Mouse (Mus musculus): Measurements from ENCODE around the gene Rdh5. TPM values are rescaled to one million over a fixed set of nuclear protein-coding genes. Genes with fewer than 3 reads are reported as not detected.

Gene Rdh5
- polyA plus RNA-seq, 1 experiment from 2014 or later = 12.1 TPM

DNA sequence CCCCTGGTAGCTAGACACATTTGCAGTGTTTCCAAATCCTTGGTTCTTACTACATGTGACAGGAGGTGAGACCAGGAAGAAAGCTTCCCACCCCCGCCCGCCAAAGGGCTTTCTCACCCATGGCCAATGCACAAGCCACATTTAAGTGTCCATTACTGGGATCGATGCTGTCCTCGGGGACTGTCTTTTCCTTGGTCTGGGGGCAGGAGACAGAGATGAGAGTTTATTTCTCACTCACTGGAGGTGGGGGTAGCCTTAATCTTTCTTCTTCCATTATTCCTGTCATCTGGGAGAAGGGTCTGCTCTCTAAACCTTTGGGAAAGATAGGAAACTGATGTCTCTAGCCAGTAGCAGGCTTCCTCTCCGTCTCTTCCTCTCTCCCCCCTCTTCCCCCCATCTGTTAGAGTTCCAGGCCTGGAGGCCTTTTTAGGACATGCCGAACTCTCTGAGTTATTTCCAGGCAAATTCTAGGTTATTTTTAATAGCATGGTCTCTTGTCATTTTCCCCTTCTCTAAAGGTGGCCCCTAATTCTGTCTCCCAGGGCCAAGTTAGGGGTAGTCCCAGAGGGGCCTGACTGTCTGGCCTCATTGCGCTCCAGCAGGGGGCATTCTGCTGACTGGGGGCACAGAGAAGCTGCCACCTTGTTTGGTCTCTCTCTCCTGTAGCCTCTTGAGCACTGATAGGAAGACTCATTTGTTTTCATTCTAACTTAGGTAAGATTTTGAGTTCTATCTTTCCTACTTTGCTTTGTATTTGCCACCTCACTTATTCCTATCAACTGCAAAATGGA, 12.5 kb upstream of the Rdh5 start:
- no peak overlapping the region for H3K9ac ChIP-seq (ENCODE audit: low read depth, low read length)
- H3K4me1 ChIP-seq (replicated peaks; ENCODE audit: control insufficient read depth, insufficient read depth, low read length) = no peaks in the 10 kb centered on the region
- H3K27me3 ChIP-seq (ENCODE audit: control insufficient read depth, insufficient read depth, low read length) = peaks cover 28% of the 10 kb centered on the region; the same call in 1 of the 2 replicates
- DNase-seq (ENCODE audit: low spot score) = no peak
- 64% methylated on average over 7 of the region's 7 CpGs for WGBS
- no peak for ATAC-seq (ENCODE audit: low FRiP score)
- no peak overlapping the region for H3K4me2 ChIP-seq (replicated peaks; ENCODE audit: low read depth, low read length)
- H3K9me3 ChIP-seq (ENCODE audit: control insufficient read depth, low read length) = no peaks in the 10 kb centered on the region
- no peaks in the 10 kb centered on the region for H3K36me3 ChIP-seq (ENCODE audit: control insufficient read depth, insufficient read depth, low read length)
- H3K4me3 ChIP-seq (ENCODE audit: low read depth, low read length) = no peak overlapping the region
- no peak overlapping the region for H3K27ac ChIP-seq (ENCODE audit: low read depth, low read length)

DNA sequence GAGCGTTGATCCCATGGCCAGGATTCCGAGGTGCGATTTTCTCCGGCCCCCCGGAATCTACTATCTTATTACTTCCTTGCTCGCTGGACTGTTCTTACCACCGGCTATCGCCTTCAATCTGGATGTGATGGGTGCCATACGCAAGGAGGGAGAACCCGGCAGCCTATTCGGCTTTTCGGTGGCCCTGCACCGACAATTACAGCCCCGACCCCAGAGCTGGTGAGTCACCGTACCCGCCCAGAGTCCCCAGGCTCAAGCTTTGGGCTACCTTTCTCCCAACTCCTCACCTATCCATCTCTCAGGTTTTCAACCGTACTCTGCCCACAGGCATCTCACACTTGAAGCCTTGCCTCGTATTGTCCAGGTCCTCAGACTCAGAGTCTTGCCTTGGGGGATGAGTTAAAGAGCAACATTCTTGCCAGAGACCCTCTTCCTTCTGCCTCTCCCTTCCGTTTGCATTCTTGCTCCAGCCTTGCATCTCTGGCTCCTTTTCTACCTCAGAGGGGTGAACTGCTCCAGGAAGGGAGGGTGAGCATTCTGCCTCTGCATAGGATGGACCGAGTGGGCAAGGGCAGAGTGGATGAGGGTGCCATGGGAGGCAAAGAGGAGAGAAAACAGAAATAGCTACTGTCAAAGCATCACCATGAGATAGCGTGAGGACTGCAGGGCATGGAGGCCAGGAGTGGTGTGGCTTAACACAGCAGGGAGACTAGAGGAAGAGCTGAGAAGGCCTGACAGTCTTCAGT, 11.5 kb upstream of the Rdh5 start:
- DNase-seq (ENCODE audit: low spot score) = peak; percentile 45
- ATAC-seq (ENCODE audit: low FRiP score) = peak; percentile 49
- Histone ChIP-seq H3K9me3 (ENCODE audit: control insufficient read depth, low read length) (no peaks in the 10 kb centered on the region), H3K27me3 (ENCODE audit: control insufficient read depth, insufficient read depth, low read length) (peaks cover 31% of the 10 kb centered on the region; the same call in 1 of the 2 replicates), H3K4me1 (replicated peaks; ENCODE audit: control insufficient read depth, insufficient read depth, low read length) (no peaks in the 10 kb centered on the region), H3K36me3 (ENCODE audit: control insufficient read depth, insufficient read depth, low read length) (no peaks in the 10 kb centered on the region), H3K9ac (ENCODE audit: low read depth, low read length) (peak overlapping the region; percentile 45), H3K4me2 (replicated peaks; ENCODE audit: low read depth, low read length) (peak overlapping the region; percentile 80), H3K27ac (ENCODE audit: low read depth, low read length) (no peak overlapping the region), H3K4me3 (ENCODE audit: low read depth, low read length) (peak overlapping the region; percentile 39)
- WGBS = 4% methylated on average over 21 of the region's 21 CpGs

DNA sequence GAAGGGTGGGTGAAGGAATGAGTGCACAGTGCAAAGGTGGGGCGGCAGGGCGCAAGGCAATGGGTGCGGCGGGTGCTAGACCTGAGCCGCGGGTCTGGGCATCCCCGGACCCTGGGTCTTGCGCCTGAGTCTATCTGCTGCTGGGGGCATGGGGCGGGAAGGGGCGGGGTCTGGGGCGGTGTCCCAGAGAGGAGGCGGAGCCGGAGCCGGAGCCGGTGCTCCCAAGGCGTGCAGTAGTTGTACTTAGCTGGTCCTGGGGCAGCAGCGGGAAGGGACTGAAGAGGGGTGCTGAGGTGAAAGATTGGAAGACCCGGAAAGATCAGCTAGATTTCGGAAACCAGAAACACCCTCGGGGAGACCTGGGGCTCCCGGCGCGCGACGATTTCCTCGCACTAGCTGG, 10.9 kb upstream of the Rdh5 start, which contains the start of gene Itga7:
Gene Itga7, plus strand, starts transcription at position 245 of the 400 bp plus-strand sequence.
- H3K27me3 ChIP-seq (ENCODE audit: control insufficient read depth, insufficient read depth, low read length) = peaks cover 31% of the 10 kb centered on the region; the same call in 1 of the 2 replicates

DNA sequence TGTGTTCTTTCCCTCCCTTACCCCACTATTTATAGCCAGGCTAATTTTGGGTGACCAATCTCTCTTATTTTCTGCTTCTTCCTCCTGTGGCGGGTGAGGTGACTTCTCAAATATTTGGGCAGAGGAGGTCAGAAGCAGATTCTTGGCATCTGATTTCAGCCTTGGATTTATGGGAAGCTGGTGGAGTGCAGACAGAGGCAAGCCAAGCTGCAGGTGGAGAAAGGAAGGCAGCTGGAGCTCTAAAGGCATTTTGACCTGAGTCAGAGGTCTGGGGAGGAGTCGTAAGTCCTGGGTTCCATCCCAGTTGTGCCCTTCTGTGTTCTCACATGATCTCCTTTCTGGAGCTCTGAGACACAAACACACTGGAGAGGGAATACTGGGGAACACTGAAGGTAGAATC, 8.8 kb upstream of the Rdh5 start:
- H3K27me3 ChIP-seq (ENCODE audit: control insufficient read depth, insufficient read depth, low read length) = peaks cover 31% of the 10 kb centered on the region; the same call in 1 of the 2 replicates
- H3K27ac ChIP-seq (ENCODE audit: low read depth, low read length) = no peak overlapping the region

More for the DNA sequence above, 10.9 kb upstream of the Rdh5 start, which contains the start of gene Itga7:
- Histone ChIP-seq H3K9ac (ENCODE audit: low read depth, low read length) (peak within 1 kb of the TSS; percentile 45), H3K4me1 (replicated peaks; ENCODE audit: control insufficient read depth, insufficient read depth, low read length) (no peaks in the 10 kb centered on the region), H3K9me3 (ENCODE audit: control insufficient read depth, low read length) (no peaks in the 10 kb centered on the region), H3K27ac (ENCODE audit: low read depth, low read length) (no peak within 1 kb of the TSS), H3K4me3 (ENCODE audit: low read depth, low read length) (peak within 1 kb of the TSS; percentile 39), H3K36me3 (ENCODE audit: control insufficient read depth, insufficient read depth, low read length) (no peaks in the 10 kb centered on the region), H3K4me2 (replicated peaks; ENCODE audit: low read depth, low read length) (peak within 1 kb of the TSS; percentile 80)
- under 1% methylated on average over 26 of the region's 26 CpGs for WGBS
- DNase-seq (ENCODE audit: low spot score) (peak; percentile 67), ATAC-seq (ENCODE audit: low FRiP score) (peak; percentile 89)

DNA sequence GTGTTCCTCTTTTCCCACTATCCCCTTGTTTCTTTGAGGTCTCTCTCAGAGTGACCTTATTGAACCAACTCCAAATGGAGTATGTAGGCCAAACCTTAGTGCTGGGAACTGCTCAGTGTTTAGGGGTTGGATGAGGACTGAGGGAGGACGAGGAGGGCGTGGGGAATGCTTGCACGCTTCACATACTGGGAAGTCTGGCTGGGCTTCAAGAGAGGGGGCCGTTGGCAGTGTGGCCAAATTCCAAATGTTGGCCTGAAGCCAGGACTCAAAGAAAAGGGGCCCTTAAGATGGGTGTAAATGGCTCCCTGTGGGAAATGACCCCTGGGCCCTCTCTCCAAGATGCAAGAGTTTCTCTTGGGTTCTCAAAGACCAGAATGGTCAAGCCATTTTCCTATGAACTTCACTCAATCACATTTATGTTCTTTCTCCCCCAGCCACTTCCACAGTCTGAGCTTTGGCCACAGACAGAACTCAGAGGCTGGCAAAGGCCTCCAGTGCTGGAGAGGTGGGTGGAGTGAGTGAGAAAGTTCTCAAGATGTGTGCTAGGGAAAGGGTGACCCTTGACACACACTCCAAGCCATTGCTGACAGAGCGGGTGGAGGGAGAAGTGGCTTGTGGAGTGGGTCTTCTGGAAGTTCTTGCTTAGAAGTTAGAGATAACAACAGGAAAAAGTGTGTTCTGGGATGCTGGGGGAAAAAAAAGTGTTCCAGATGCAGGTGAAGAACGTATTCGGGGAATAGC, 7.1 kb upstream of the Rdh5 start:
- 72% methylated on average over 7 of the region's 7 CpGs for WGBS
- Histone ChIP-seq H3K36me3 (ENCODE audit: control insufficient read depth, insufficient read depth, low read length) (no peaks in the 10 kb centered on the region), H3K27me3 (ENCODE audit: control insufficient read depth, insufficient read depth, low read length) (peaks cover 25% of the 10 kb centered on the region; the same call in 1 of the 2 replicates), H3K9me3 (ENCODE audit: control insufficient read depth, low read length) (no peaks in the 10 kb centered on the region), H3K9ac (ENCODE audit: low read depth, low read length) (no peak overlapping the region), H3K4me2 (replicated peaks; ENCODE audit: low read depth, low read length) (no peak overlapping the region), H3K4me1 (replicated peaks; ENCODE audit: control insufficient read depth, insufficient read depth, low read length) (no peaks in the 10 kb centered on the region), H3K27ac (ENCODE audit: low read depth, low read length) (no peak overlapping the region), H3K4me3 (ENCODE audit: low read depth, low read length) (no peak overlapping the region)
- DNase-seq (ENCODE audit: low spot score) (no peak), ATAC-seq (ENCODE audit: low FRiP score) (no peak)

More for the DNA sequence above, 8.8 kb upstream of the Rdh5 start:
- H3K4me2 ChIP-seq (replicated peaks; ENCODE audit: low read depth, low read length) = no peak overlapping the region
- DNase-seq (ENCODE audit: low spot score) = no peak
- no peak for ATAC-seq (ENCODE audit: low FRiP score)
- 75% methylated on average over 2 of the region's 2 CpGs for WGBS
- no peaks in the 10 kb centered on the region for H3K4me1 ChIP-seq (replicated peaks; ENCODE audit: control insufficient read depth, insufficient read depth, low read length)
- H3K9ac ChIP-seq (ENCODE audit: low read depth, low read length) = no peak overlapping the region
- H3K36me3 ChIP-seq (ENCODE audit: control insufficient read depth, insufficient read depth, low read length) = no peaks in the 10 kb centered on the region
- no peak overlapping the region for H3K4me3 ChIP-seq (ENCODE audit: low read depth, low read length)
- no peaks in the 10 kb centered on the region for H3K9me3 ChIP-seq (ENCODE audit: control insufficient read depth, low read length)

DNA sequence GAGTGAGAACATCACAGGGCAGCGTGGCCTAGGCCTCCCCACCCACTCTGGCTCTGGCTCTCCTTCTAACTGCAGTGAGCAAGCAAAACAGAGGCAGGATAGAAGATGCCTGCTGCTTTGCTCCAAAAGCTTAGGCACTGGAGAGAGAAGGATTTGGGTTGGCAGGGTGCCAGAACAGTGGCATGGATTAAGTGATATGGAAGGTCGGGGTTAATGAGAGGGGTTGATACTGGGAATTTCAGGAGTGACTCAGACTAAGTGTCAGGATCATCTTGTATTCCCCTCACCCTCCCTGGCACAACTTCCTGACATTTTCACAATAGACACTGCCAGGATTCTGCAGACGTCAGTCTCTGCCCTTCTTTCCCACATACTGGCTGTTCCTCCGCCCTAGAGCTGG, 5.7 kb upstream of the Rdh5 start:
- WGBS = 32% methylated on average over 4 of the region's 4 CpGs
- H3K27me3 ChIP-seq (ENCODE audit: control insufficient read depth, insufficient read depth, low read length) = peaks cover 13% of the 10 kb centered on the region; the same call in 1 of the 2 replicates
- DNase-seq (ENCODE audit: low spot score) = no peak

DNA sequence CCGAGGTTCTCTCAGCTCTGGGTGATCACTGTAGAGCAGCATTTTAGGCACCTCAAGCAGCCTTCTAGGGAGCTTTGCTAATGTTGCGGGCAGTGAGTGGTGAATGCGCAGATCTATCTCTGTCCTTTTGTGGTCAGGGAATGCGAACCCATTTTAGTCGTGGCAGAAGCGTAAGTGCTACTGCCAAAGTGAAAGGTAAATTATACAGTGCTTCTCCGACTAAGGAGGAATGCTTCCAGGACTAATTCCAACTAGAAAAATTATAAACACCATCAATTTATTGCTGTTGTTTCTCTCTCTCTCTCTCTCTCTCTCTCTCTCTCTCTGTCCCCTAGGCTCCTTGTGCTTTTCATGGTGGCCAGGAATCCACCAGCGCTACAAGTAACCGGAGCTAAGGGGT, 1.2 kb upstream of the Rdh5 start, which contains the start of gene Bloc1s1:
Gene Bloc1s1, minus strand, starts transcription at position 101 of the 400 bp plus-strand sequence.
- ATAC-seq (ENCODE audit: low FRiP score) (peak; percentile 1; the same call in 1 of the 2 replicates), DNase-seq (ENCODE audit: low spot score) (no peak)
- H3K9ac ChIP-seq (ENCODE audit: low read depth, low read length) = peak within 1 kb of the TSS; percentile 87
- peak within 1 kb of the TSS; percentile 82 for H3K27ac ChIP-seq (ENCODE audit: low read depth, low read length)
- H3K27me3 ChIP-seq (ENCODE audit: control insufficient read depth, insufficient read depth, low read length) = no peaks in the 10 kb centered on the region
- H3K36me3 ChIP-seq (ENCODE audit: control insufficient read depth, insufficient read depth, low read length) = no peaks in the 10 kb centered on the region
- peak within 1 kb of the TSS; percentile 83 for H3K4me3 ChIP-seq (ENCODE audit: low read depth, low read length)
- H3K9me3 ChIP-seq (ENCODE audit: control insufficient read depth, low read length) = no peaks in the 10 kb centered on the region
- 72% methylated on average over 9 of the region's 9 CpGs for WGBS
- peak within 1 kb of the TSS; percentile 69 for H3K4me2 ChIP-seq (replicated peaks; ENCODE audit: low read depth, low read length)
- peaks cover 2% of the 10 kb centered on the region; the same call in 1 of the 2 replicates for H3K4me1 ChIP-seq (replicated peaks; ENCODE audit: control insufficient read depth, insufficient read depth, low read length)

More for the DNA sequence above, 5.7 kb upstream of the Rdh5 start:
- Histone ChIP-seq H3K4me3 (ENCODE audit: low read depth, low read length) (no peak overlapping the region), H3K27ac (ENCODE audit: low read depth, low read length) (no peak overlapping the region), H3K9me3 (ENCODE audit: control insufficient read depth, low read length) (no peaks in the 10 kb centered on the region), H3K36me3 (ENCODE audit: control insufficient read depth, insufficient read depth, low read length) (no peaks in the 10 kb centered on the region), H3K4me2 (replicated peaks; ENCODE audit: low read depth, low read length) (no peak overlapping the region), H3K4me1 (replicated peaks; ENCODE audit: control insufficient read depth, insufficient read depth, low read length) (no peaks in the 10 kb centered on the region; the same call in 1 of the 2 replicates), H3K9ac (ENCODE audit: low read depth, low read length) (no peak overlapping the region)
- no peak for ATAC-seq (ENCODE audit: low FRiP score)

DNA sequence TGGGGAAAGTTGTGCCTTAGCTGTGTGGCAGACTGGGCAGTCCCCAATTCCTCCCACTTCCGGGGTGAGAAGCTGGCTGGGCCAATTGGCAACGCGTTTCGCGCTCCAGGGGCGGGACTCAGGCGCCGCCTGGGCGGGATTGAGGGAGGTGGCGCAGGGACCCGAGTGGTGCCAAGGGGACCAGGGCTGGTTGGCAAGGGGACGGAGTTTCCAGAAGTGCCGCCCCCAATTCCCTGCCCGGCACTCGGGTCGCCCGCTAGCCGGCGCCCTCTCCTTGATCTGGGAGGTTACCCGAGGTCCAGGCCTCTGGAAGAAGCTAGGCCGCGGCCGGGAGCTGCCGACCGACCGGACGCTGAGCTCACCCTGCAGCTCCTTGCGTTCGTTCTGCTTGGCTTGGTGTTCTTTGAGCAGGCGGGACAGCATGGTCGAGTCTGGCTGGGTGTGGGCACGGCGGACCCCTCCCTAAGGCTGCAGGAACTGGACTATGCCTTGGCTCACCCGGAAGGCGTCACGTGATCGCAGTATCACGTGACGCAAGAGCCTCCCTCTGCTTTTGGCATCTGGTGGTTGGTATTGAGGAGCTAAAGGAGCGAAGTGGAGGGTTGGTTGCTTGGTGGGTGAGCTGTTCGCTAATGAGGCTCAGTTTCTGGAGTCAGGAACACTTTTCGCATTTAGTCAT, 464 bp upstream of the Rdh5 start:
- under 1% methylated on average over 39 of the region's 42 CpGs for WGBS
- Histone ChIP-seq H3K9me3 (ENCODE audit: control insufficient read depth, low read length) (no peaks in the 10 kb centered on the region), H3K9ac (ENCODE audit: low read depth, low read length) (peak overlapping the region; percentile 87), H3K27ac (ENCODE audit: low read depth, low read length) (peak overlapping the region; percentile 82), H3K27me3 (ENCODE audit: control insufficient read depth, insufficient read depth, low read length) (no peaks in the 10 kb centered on the region), H3K36me3 (ENCODE audit: control insufficient read depth, insufficient read depth, low read length) (no peaks in the 10 kb centered on the region), H3K4me3 (ENCODE audit: low read depth, low read length) (peak overlapping the region; percentile 83), H3K4me2 (replicated peaks; ENCODE audit: low read depth, low read length) (peak overlapping the region; percentile 69), H3K4me1 (replicated peaks; ENCODE audit: control insufficient read depth, insufficient read depth, low read length) (peaks cover 2% of the 10 kb centered on the region; the same call in 1 of the 2 replicates)
- peak; percentile 95 for ATAC-seq (ENCODE audit: low FRiP score)
- peak; percentile 92 for DNase-seq (ENCODE audit: low spot score)

Measured in hindbrain, embryonic 11.5 days (tissue).